Comparison of ENCODE assay signal across 19 mouse cellular contexts in genomic region chr9:52458518-52458917, GRCm38 (mm10).
"Had no signal": no experiment of that assay in that cellular context is flagged by ENCODE, and none has a peak within 500 bp of the region (broad histone marks: within the 10 kb centered on the region; RNA-seq: fewer than 3 reads in every experiment).

No protein-coding gene starts in this region.

- H3K4me1 ChIP-seq: midbrain, embryonic 10.5 days; midbrain, embryonic 12.5 days; neural tube, embryonic 13.5 days; neural tube, embryonic 15.5 days had no signal

- H3K36me3 ChIP-seq: midbrain, embryonic 10.5 days; midbrain, embryonic 12.5 days; neural tube, embryonic 13.5 days; neural tube, embryonic 15.5 days had no signal

- H3K9me3 ChIP-seq: midbrain, embryonic 10.5 days; midbrain, embryonic 12.5 days; neural tube, embryonic 13.5 days; neural tube, embryonic 15.5 days had no signal

- ATAC-seq: midbrain, embryonic 16.5 days had no signal

- H3K27me3 ChIP-seq: midbrain, embryonic 12.5 days; neural tube, embryonic 13.5 days; neural tube, embryonic 15.5 days had no signal

- H3K27ac ChIP-seq: midbrain, embryonic 10.5 days; midbrain, embryonic 12.5 days; neural tube, embryonic 13.5 days; neural tube, embryonic 15.5 days had no signal

- DNase-seq: lung, adult 18-20 months; lung, postnatal 10 days; lung, postnatal 4 days; midbrain, embryonic 14.5 days; retina, postnatal 1 day; right cerebral cortex, adult 18-20 months; right cerebral cortex, postnatal 25 days; right cerebral cortex, postnatal 4 days; spleen, adult 18-20 months; thymus, adult 18-20 months; thymus, postnatal 14 days; thymus, postnatal 36 days had no signal

- H3K4me3 ChIP-seq: midbrain, embryonic 10.5 days; midbrain, embryonic 12.5 days; myocyte; neural tube, embryonic 13.5 days; neural tube, embryonic 15.5 days had no signal

- H3K9ac ChIP-seq: lung, embryonic 14.5 days; midbrain, embryonic 12.5 days; neural tube, embryonic 13.5 days; neural tube, embryonic 15.5 days had no signal

- H3K4me2 ChIP-seq: lung, embryonic 14.5 days; midbrain, embryonic 12.5 days; neural tube, embryonic 13.5 days; neural tube, embryonic 15.5 days had no signal
